Mouse (Mus musculus) spleen, postnatal 4 days (tissue): ENCODE results near the gene Slc4a5.
A peak's percentile ranks its signal among the peaks of the same experiment; 100 is the strongest.

Experiments used
- DNase-seq, 2 experiments: peaks; one replicate each; pipeline ENCODE4 v3.0.0; 2022; ENCODE audit warnings: low spot score in 2 of 2

Gene Slc4a5

DNA sequence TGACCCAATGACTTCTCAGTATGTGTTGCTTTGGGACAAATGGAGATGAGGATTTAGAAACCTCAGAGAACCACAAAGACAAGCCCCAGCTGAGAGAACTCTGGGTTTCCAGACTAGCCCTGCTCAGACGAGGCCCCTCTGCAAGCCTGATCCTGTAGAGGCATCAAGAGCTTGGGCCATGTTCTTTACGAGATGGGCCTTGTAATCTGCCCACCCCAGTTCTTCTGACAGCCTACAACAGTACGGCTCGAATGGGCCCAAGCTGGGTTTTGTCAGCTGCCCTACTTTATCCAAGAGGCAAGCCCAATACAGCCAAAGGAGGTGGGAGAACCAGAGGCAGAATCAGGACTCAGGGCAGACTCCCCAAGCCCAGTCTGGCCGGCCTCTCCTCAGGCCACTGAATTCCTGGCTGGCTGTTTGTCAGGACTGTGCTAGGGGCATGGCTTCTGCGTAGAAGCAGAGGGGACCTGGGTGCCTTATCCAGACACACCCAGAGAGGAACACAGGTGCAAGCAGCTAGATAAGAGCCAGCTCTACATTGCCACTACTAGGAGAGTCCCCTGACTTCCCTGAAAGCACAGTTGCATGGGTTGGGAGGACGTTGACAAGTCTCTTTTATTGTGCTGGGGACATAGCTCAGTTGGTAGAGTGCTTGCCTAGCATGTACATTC is 132.0 kb downstream of the Slc4a5 start:
- peak; percentile 82 to 86 for DNase-seq

DNA sequence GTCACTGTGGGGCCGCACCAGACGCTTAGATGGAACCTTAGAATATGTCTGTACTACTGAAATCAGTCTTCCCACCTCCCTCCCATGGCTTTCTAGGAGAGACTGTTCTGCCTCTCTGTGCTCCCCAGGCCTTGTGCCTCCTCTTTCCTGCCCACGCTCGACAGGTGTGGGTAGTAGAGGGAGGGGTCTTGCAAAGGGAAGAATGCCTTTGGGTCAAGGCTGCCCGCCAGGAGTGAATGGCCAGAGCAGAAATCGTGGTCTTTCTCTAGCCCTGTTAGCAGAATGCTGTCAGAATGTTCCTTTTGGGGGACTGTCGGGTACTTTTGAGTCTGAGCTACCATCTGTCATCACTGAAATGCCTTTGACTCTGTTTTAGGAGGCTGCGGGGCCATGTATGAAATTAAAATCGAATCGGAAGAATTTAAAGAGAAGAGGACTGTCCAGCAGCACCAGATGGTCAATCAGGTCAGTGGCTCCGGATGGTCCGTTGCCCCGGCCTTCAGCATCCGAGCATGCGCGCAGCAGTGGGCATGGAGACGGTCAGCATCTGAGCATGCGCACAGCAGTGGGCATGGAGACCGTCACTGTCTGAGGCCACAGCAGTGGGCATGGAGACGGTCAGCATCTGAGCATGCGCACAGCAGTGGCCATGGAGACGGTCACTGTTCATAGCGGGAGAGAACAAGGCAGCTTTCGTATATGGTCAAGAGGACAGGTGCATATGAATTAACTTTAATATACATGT is 133.2 kb downstream of the Slc4a5 start:
- no peak for DNase-seq
